Mouse (Mus musculus): ENCODE data around the gene Traf7. TPM values are rescaled to one million over a fixed set of nuclear protein-coding genes. Genes with fewer than 3 reads are reported as not detected.

Gene Traf7
- polyA plus RNA-seq, 1 experiment from 2014 or later: 65.8 TPM

GRCm38 (mm10) chr17:24490399-24490798, 37.3 kb downstream of the Traf7 start:
- no peak overlapping the region for H3K4me2 ChIP-seq (replicated peaks; ENCODE audit: low read depth, low read length)
- peaks cover 10% of the 10 kb centered on the region for H3K4me1 ChIP-seq (replicated peaks; ENCODE audit: control insufficient read depth, insufficient read depth, low read length)
- no peaks in the 10 kb centered on the region for H3K36me3 ChIP-seq (ENCODE audit: control insufficient read depth, insufficient read depth, low read length)
- peak; percentile 38 for DNase-seq (ENCODE audit: low spot score)
- 77% methylated on average over 4 of the region's 4 CpGs for WGBS
- no peak for ATAC-seq (ENCODE audit: low FRiP score)
- no peaks in the 10 kb centered on the region for H3K27me3 ChIP-seq (ENCODE audit: control insufficient read depth, insufficient read depth, low read length)
- H3K4me3 ChIP-seq (ENCODE audit: low read depth, low read length): no peak overlapping the region
- no peak overlapping the region for H3K9ac ChIP-seq (ENCODE audit: low read depth, low read length)
- no peak overlapping the region for H3K27ac ChIP-seq (ENCODE audit: low read depth, low read length)
- no peaks in the 10 kb centered on the region for H3K9me3 ChIP-seq (ENCODE audit: control insufficient read depth, low read length)

- H3K4me3 ChIP-seq (ENCODE audit: low read depth, low read length): peak overlapping the region; percentile 75
- no peaks in the 10 kb centered on the region for H3K9me3 ChIP-seq (ENCODE audit: control insufficient read depth, low read length)
- H3K36me3 ChIP-seq (ENCODE audit: control insufficient read depth, insufficient read depth, low read length): no peaks in the 10 kb centered on the region
- 16% methylated on average over 16 of the region's 19 CpGs for WGBS
- DNase-seq (ENCODE audit: low spot score): peak; percentile 58
- H3K4me2 ChIP-seq (replicated peaks; ENCODE audit: low read depth, low read length): peak overlapping the region; percentile 91
- H3K4me1 ChIP-seq (replicated peaks; ENCODE audit: control insufficient read depth, insufficient read depth, low read length): peaks cover 12% of the 10 kb centered on the region
- peak overlapping the region; percentile 71 for H3K9ac ChIP-seq (ENCODE audit: low read depth, low read length)
- no peaks in the 10 kb centered on the region for H3K27me3 ChIP-seq (ENCODE audit: control insufficient read depth, insufficient read depth, low read length)
- peak; percentile 68 for ATAC-seq (ENCODE audit: low FRiP score)
- H3K27ac ChIP-seq (ENCODE audit: low read depth, low read length): peak overlapping the region; percentile 92
These were observed 38.3 kb downstream of the Traf7 start for GRCm38 (mm10) chr17:24489265-24490030.

- H3K27me3 ChIP-seq (ENCODE audit: control insufficient read depth, insufficient read depth, low read length): no peaks in the 10 kb centered on the region
- no peaks in the 10 kb centered on the region for H3K9me3 ChIP-seq (ENCODE audit: control insufficient read depth, low read length)
- H3K9ac ChIP-seq (ENCODE audit: low read depth, low read length): peak overlapping the region; percentile 71
- peak overlapping the region; percentile 91 for H3K4me2 ChIP-seq (replicated peaks; ENCODE audit: low read depth, low read length)
- H3K27ac ChIP-seq (ENCODE audit: low read depth, low read length): peak overlapping the region; percentile 92
- H3K36me3 ChIP-seq (ENCODE audit: control insufficient read depth, insufficient read depth, low read length): no peaks in the 10 kb centered on the region
- under 1% methylated on average over 34 of the region's 81 CpGs for WGBS
- peak; percentile 72 for DNase-seq (ENCODE audit: low spot score)
- peak overlapping the region; percentile 75 for H3K4me3 ChIP-seq (ENCODE audit: low read depth, low read length)
- H3K4me1 ChIP-seq (replicated peaks; ENCODE audit: control insufficient read depth, insufficient read depth, low read length): peaks cover 12% of the 10 kb centered on the region
- peak; percentile 79 for ATAC-seq (ENCODE audit: low FRiP score)
These were observed 39.0 kb downstream of the Traf7 start for GRCm38 (mm10) chr17:24488662-24489264.

- WGBS: under 1% methylated on average over 39 of the region's 45 CpGs
These were observed 39.5 kb downstream of the Traf7 start, which contains the start of gene Caskin1 for GRCm38 (mm10) chr17:24488186-24488661. TSS of gene Caskin1 (plus strand) at chr17:24488601.

GRCm38 (mm10) chr17:24485090-24485860, 42.5 kb downstream of the Traf7 start:
- Histone ChIP-seq H3K4me3 (ENCODE audit: low read depth, low read length) (no peak overlapping the region), H3K27ac (ENCODE audit: low read depth, low read length) (peak overlapping the region; percentile 51; the same call in 1 of the 2 replicates), H3K36me3 (ENCODE audit: control insufficient read depth, insufficient read depth, low read length) (no peaks in the 10 kb centered on the region), H3K27me3 (ENCODE audit: control insufficient read depth, insufficient read depth, low read length) (no peaks in the 10 kb centered on the region), H3K9me3 (ENCODE audit: control insufficient read depth, low read length) (no peaks in the 10 kb centered on the region), H3K4me2 (replicated peaks; ENCODE audit: low read depth, low read length) (no peak overlapping the region), H3K9ac (ENCODE audit: low read depth, low read length) (peak overlapping the region; percentile 40; the same call in 1 of the 2 replicates), H3K4me1 (replicated peaks; ENCODE audit: control insufficient read depth, insufficient read depth, low read length) (peaks cover 12% of the 10 kb centered on the region)
- DNase-seq (ENCODE audit: low spot score) (peak; percentile 38), ATAC-seq (ENCODE audit: low FRiP score) (no peak)
- 52% methylated on average over 11 of the region's 11 CpGs for WGBS

More at GRCm38 (mm10) chr17:24488186-24488661, 39.5 kb downstream of the Traf7 start, which contains the start of gene Caskin1:
- H3K9ac ChIP-seq (ENCODE audit: low read depth, low read length): peak within 1 kb of the TSS; percentile 71
- H3K4me1 ChIP-seq (replicated peaks; ENCODE audit: control insufficient read depth, insufficient read depth, low read length): peaks cover 12% of the 10 kb centered on the region
- H3K27me3 ChIP-seq (ENCODE audit: control insufficient read depth, insufficient read depth, low read length): no peaks in the 10 kb centered on the region
- H3K36me3 ChIP-seq (ENCODE audit: control insufficient read depth, insufficient read depth, low read length): no peaks in the 10 kb centered on the region
- H3K4me2 ChIP-seq (replicated peaks; ENCODE audit: low read depth, low read length): peak within 1 kb of the TSS; percentile 91
- ATAC-seq (ENCODE audit: low FRiP score): peak; percentile 66
- peak within 1 kb of the TSS; percentile 75 for H3K4me3 ChIP-seq (ENCODE audit: low read depth, low read length)
- no peaks in the 10 kb centered on the region for H3K9me3 ChIP-seq (ENCODE audit: control insufficient read depth, low read length)
- peak; percentile 68 for DNase-seq (ENCODE audit: low spot score)
- peak within 1 kb of the TSS; percentile 92 for H3K27ac ChIP-seq (ENCODE audit: low read depth, low read length)

GRCm38 (mm10) chr17:24483495-24483894, 44.2 kb downstream of the Traf7 start:
- Histone ChIP-seq H3K27ac (ENCODE audit: low read depth, low read length) (no peak overlapping the region), H3K9me3 (ENCODE audit: control insufficient read depth, low read length) (no peaks in the 10 kb centered on the region), H3K4me2 (replicated peaks; ENCODE audit: low read depth, low read length) (no peak overlapping the region), H3K27me3 (ENCODE audit: control insufficient read depth, insufficient read depth, low read length) (no peaks in the 10 kb centered on the region), H3K4me1 (replicated peaks; ENCODE audit: control insufficient read depth, insufficient read depth, low read length) (peaks cover 4% of the 10 kb centered on the region), H3K36me3 (ENCODE audit: control insufficient read depth, insufficient read depth, low read length) (no peaks in the 10 kb centered on the region), H3K4me3 (ENCODE audit: low read depth, low read length) (no peak overlapping the region), H3K9ac (ENCODE audit: low read depth, low read length) (no peak overlapping the region)
- 72% methylated on average over 3 of the region's 3 CpGs for WGBS
- DNase-seq (ENCODE audit: low spot score) (no peak), ATAC-seq (ENCODE audit: low FRiP score) (no peak)

GRCm38 (mm10) chr17:24481027-24481815, 46.5 kb downstream of the Traf7 start:
- ATAC-seq (ENCODE audit: low FRiP score): no peak

More at GRCm38 (mm10) chr17:24481027-24481815, 46.5 kb downstream of the Traf7 start:
- DNase-seq (ENCODE audit: low spot score): no peak
- H3K9ac ChIP-seq (ENCODE audit: low read depth, low read length): no peak overlapping the region
- H3K9me3 ChIP-seq (ENCODE audit: control insufficient read depth, low read length): no peaks in the 10 kb centered on the region
- peaks cover 4% of the 10 kb centered on the region; the same call in 1 of the 2 replicates for H3K36me3 ChIP-seq (ENCODE audit: control insufficient read depth, insufficient read depth, low read length)
- WGBS: 95% methylated on average over 20 of the region's 20 CpGs
- H3K27me3 ChIP-seq (ENCODE audit: control insufficient read depth, insufficient read depth, low read length): no peaks in the 10 kb centered on the region
- H3K4me1 ChIP-seq (replicated peaks; ENCODE audit: control insufficient read depth, insufficient read depth, low read length): peaks cover 7% of the 10 kb centered on the region
- H3K27ac ChIP-seq (ENCODE audit: low read depth, low read length): no peak overlapping the region
- H3K4me2 ChIP-seq (replicated peaks; ENCODE audit: low read depth, low read length): no peak overlapping the region
- no peak overlapping the region for H3K4me3 ChIP-seq (ENCODE audit: low read depth, low read length)

All from hindbrain, embryonic 11.5 days (tissue).